In genomic region chr16:38506041-38506634, GRCm38 (mm10) we compare ENCODE assay signal across 8 mouse cellular contexts. TPM values are rescaled to one million over a fixed set of nuclear protein-coding genes. Genes with fewer than 3 reads are reported as not detected.
DNase-seq lines count a peak whose midpoint lies in the region; ATAC-seq and TF ChIP-seq lines count a peak whose summit lies in the region.

No protein-coding gene starts in this region.

- H3K9ac ChIP-seq in embryonic facial prominence, embryonic 11.5 days (replicated peaks; ENCODE audit: low read length): no peak overlapping the region
- no peak overlapping the region for H3K9ac ChIP-seq in heart, embryonic 11.5 days (ENCODE audit: low read depth, low read length)
- no peak overlapping the region for H3K9ac ChIP-seq in kidney, embryonic 15.5 days
- H3K9ac ChIP-seq in limb, embryonic 14.5 days (ENCODE audit: low read depth, low read length, severe bottlenecking): no peak overlapping the region
- H3K9ac ChIP-seq in midbrain, embryonic 16.5 days (ENCODE audit: low read depth, low read length): no peak overlapping the region
- H3K9ac ChIP-seq in stomach, embryonic 15.5 days: no peak overlapping the region

- H3K9me3 ChIP-seq in embryonic facial prominence, embryonic 11.5 days (replicated peaks; ENCODE audit: control insufficient read depth, low read length): no peaks in the 10 kb centered on the region
- no peaks in the 10 kb centered on the region for H3K9me3 ChIP-seq in heart, embryonic 11.5 days (replicated peaks; ENCODE audit: control insufficient read depth, low read length)
- H3K9me3 ChIP-seq in kidney, embryonic 15.5 days (replicated peaks): no peaks in the 10 kb centered on the region
- H3K9me3 ChIP-seq in limb, embryonic 14.5 days (ENCODE audit: control insufficient read depth, low read length): no peaks in the 10 kb centered on the region
- no peaks in the 10 kb centered on the region for H3K9me3 ChIP-seq in midbrain, embryonic 16.5 days (replicated peaks; ENCODE audit: control insufficient read depth, low read length, poor library complexity, severe bottlenecking)
- H3K9me3 ChIP-seq in stomach, embryonic 15.5 days: no peaks in the 10 kb centered on the region

- ATAC-seq in embryonic facial prominence, embryonic 11.5 days (replicated peaks; ENCODE audit: insufficient number of reproducible peaks, low FRiP score, low TSS enrichment, low read depth): peak; percentile 71; the same call in 1 of the 2 replicates
- peak; percentile 67; the same call in 1 of the 2 replicates for ATAC-seq in heart, embryonic 11.5 days (replicated peaks; ENCODE audit: insufficient number of reproducible peaks, low FRiP score, low TSS enrichment)
- ATAC-seq in kidney, embryonic 15.5 days (replicated peaks; ENCODE audit: low FRiP score): peak; percentile 82
- peak; percentile 88 for ATAC-seq in limb, embryonic 14.5 days (ENCODE audit: low FRiP score, low read depth)
- peak; percentile 91 for ATAC-seq in midbrain, embryonic 16.5 days
- ATAC-seq in stomach, embryonic 15.5 days (ENCODE audit: insufficient read depth, low FRiP score, low read depth): peak; percentile 73; the same call in 1 of the 2 replicates

- no peaks in the 10 kb centered on the region for H3K27me3 ChIP-seq in embryonic facial prominence, embryonic 11.5 days (ENCODE audit: control insufficient read depth, insufficient read depth, low read length)
- H3K27me3 ChIP-seq in heart, embryonic 11.5 days (ENCODE audit: control insufficient read depth, insufficient read depth, low read length): no peaks in the 10 kb centered on the region
- no peaks in the 10 kb centered on the region for H3K27me3 ChIP-seq in kidney, embryonic 15.5 days
- H3K27me3 ChIP-seq in limb, embryonic 14.5 days (ENCODE audit: control insufficient read depth, insufficient read depth, low read length): no peaks in the 10 kb centered on the region
- no peaks in the 10 kb centered on the region for H3K27me3 ChIP-seq in midbrain, embryonic 16.5 days (ENCODE audit: control insufficient read depth, insufficient read depth, low read depth, low read length)
- no peaks in the 10 kb centered on the region for H3K27me3 ChIP-seq in stomach, embryonic 15.5 days (replicated peaks)

- H3K27ac ChIP-seq in embryonic facial prominence, embryonic 11.5 days (replicated peaks; ENCODE audit: low read depth, low read length): no peak overlapping the region
- H3K27ac ChIP-seq in heart, embryonic 11.5 days (ENCODE audit: low read depth, low read length): no peak overlapping the region
- H3K27ac ChIP-seq in kidney, embryonic 15.5 days: no peak overlapping the region
- no peak overlapping the region for H3K27ac ChIP-seq in limb, embryonic 14.5 days (replicated peaks; ENCODE audit: low read depth, low read length)
- no peak overlapping the region for H3K27ac ChIP-seq in midbrain, embryonic 16.5 days (ENCODE audit: low read length)
- no peak overlapping the region for H3K27ac ChIP-seq in stomach, embryonic 15.5 days

- peaks cover 2% of the 10 kb centered on the region; the same call in 1 of the 2 replicates for H3K36me3 ChIP-seq in embryonic facial prominence, embryonic 11.5 days (replicated peaks; ENCODE audit: control insufficient read depth, insufficient read depth, low read depth, low read length)
- H3K36me3 ChIP-seq in heart, embryonic 11.5 days (ENCODE audit: control insufficient read depth, insufficient read depth, low read length): peaks cover 22% of the 10 kb centered on the region
- peaks cover 79% of the 10 kb centered on the region for H3K36me3 ChIP-seq in kidney, embryonic 15.5 days
- H3K36me3 ChIP-seq in limb, embryonic 14.5 days (ENCODE audit: control insufficient read depth, insufficient read depth, low read length): peaks cover 44% of the 10 kb centered on the region
- H3K36me3 ChIP-seq in midbrain, embryonic 16.5 days (ENCODE audit: control insufficient read depth, insufficient read depth, low read length): peaks cover 13% of the 10 kb centered on the region
- H3K36me3 ChIP-seq in stomach, embryonic 15.5 days: peaks cover 23% of the 10 kb centered on the region

- no peak overlapping the region for H3K4me3 ChIP-seq in embryonic facial prominence, embryonic 11.5 days (ENCODE audit: low read depth, low read length)
- no peak overlapping the region for H3K4me3 ChIP-seq in heart, embryonic 11.5 days (ENCODE audit: low read depth, low read length)
- H3K4me3 ChIP-seq in kidney, embryonic 15.5 days (replicated peaks): no peak overlapping the region
- no peak overlapping the region for H3K4me3 ChIP-seq in limb, embryonic 14.5 days (replicated peaks; ENCODE audit: low read length)
- no peak overlapping the region for H3K4me3 ChIP-seq in midbrain, embryonic 16.5 days (ENCODE audit: low read depth, low read length)
- no peak overlapping the region for H3K4me3 ChIP-seq in stomach, embryonic 15.5 days (replicated peaks)

- TF ChIP-seq POLR2A in limb, embryonic 14.5 days (IDR thresholded peaks at IDR 0.05; ENCODE audit: borderline replicate concordance, extremely low read depth, insufficient read depth, insufficient read length): no peak

- H3K4me1 ChIP-seq in embryonic facial prominence, embryonic 11.5 days (ENCODE audit: control insufficient read depth, insufficient read depth, low read length): no peaks in the 10 kb centered on the region
- H3K4me1 ChIP-seq in heart, embryonic 11.5 days (ENCODE audit: control insufficient read depth, insufficient read depth, low read length): no peaks in the 10 kb centered on the region
- H3K4me1 ChIP-seq in kidney, embryonic 15.5 days: no peaks in the 10 kb centered on the region
- H3K4me1 ChIP-seq in limb, embryonic 14.5 days (ENCODE audit: control insufficient read depth, insufficient read depth, low read length): no peaks in the 10 kb centered on the region
- no peaks in the 10 kb centered on the region for H3K4me1 ChIP-seq in midbrain, embryonic 16.5 days (ENCODE audit: control insufficient read depth, insufficient read depth, low read length)
- H3K4me1 ChIP-seq in stomach, embryonic 15.5 days: no peaks in the 10 kb centered on the region

- H3K4me2 ChIP-seq in embryonic facial prominence, embryonic 11.5 days (ENCODE audit: low read depth, low read length): no peak overlapping the region
- H3K4me2 ChIP-seq in heart, embryonic 11.5 days: no peak overlapping the region
- no peak overlapping the region for H3K4me2 ChIP-seq in kidney, embryonic 15.5 days
- H3K4me2 ChIP-seq in limb, embryonic 14.5 days (replicated peaks; ENCODE audit: low read depth, low read length, severe bottlenecking): no peak overlapping the region
- no peak overlapping the region for H3K4me2 ChIP-seq in midbrain, embryonic 16.5 days (ENCODE audit: low read length)
- no peak overlapping the region for H3K4me2 ChIP-seq in stomach, embryonic 15.5 days

- peak; percentile 78 for DNase-seq in CD4-positive, CD25-positive, alpha-beta regulatory T cell, adult 2 months (ENCODE audit: low read depth, low spot score)
- peak; percentile 71 for DNase-seq in adrenal gland, postnatal 10 days
- DNase-seq in embryonic facial prominence, embryonic 11.5 days (ENCODE audit: low spot score): peak; percentile 80
- peak; percentile 81 for DNase-seq in limb, embryonic 14.5 days (ENCODE audit: low spot score)

- 71% methylated on average over 4 of the region's 4 CpGs for WGBS in embryonic facial prominence, embryonic 11.5 days
- WGBS in heart, embryonic 11.5 days (ENCODE audit: insufficient replicate concordance): 64% methylated on average over 4 of the region's 4 CpGs
- 68% methylated on average over 4 of the region's 4 CpGs for WGBS in kidney, embryonic 15.5 days
- 78% methylated on average over 4 of the region's 4 CpGs for WGBS in limb, embryonic 14.5 days
- WGBS in midbrain, embryonic 16.5 days: 71% methylated on average over 4 of the region's 4 CpGs
- WGBS in stomach, embryonic 15.5 days: 66% methylated on average over 4 of the region's 4 CpGs

RNA-seq across cellular contexts. Expression of gene Timmdc1, which starts 16.3 kb away (rescaled TPM):
- 10 to 100 TPM; 43.5 to 52.7 TPM for total RNA-seq in adrenal gland, postnatal 10 days (2021)
- polyA plus RNA-seq in embryonic facial prominence, embryonic 11.5 days (2014; fragmentation: Nextera tagmentation; extraction: Ambion mirVana): 21.5 and 23.6 TPM in 2 replicates
- polyA plus RNA-seq in heart, embryonic 11.5 days (2014; fragmentation: Nextera tagmentation; extraction: Ambion mirVana): 33.3 and 33.6 TPM in 2 replicates
- 32.1 and 32.3 TPM in 2 replicates for polyA plus RNA-seq in kidney, embryonic 15.5 days (2015; fragmentation: Nextera tagmentation; extraction: Ambion mirVana)
- polyA plus RNA-seq in limb, embryonic 14.5 days (2012; rRNA removed): 15.5 and 17.0 TPM in 2 replicates
- polyA plus RNA-seq in limb, embryonic 14.5 days (2014; fragmentation: Nextera tagmentation; extraction: Ambion mirVana): 20.9 and 21.2 TPM in 2 replicates
- polyA plus RNA-seq in midbrain, embryonic 16.5 days (2015; fragmentation: Nextera tagmentation; extraction: Ambion mirVana): 33.4 and 34.6 TPM in 2 replicates
- polyA plus RNA-seq in stomach, embryonic 15.5 days (2015; fragmentation: Nextera tagmentation; extraction: Ambion mirVana): 25.3 and 27.3 TPM in 2 replicates

RNA-seq across cellular contexts. Expression of gene Poglut1, which starts 43.9 kb away (rescaled TPM):
- 10 to 100 TPM; 20.4 to 25.6 TPM for total RNA-seq in adrenal gland, postnatal 10 days (2021)
- polyA plus RNA-seq in embryonic facial prominence, embryonic 11.5 days (2014; fragmentation: Nextera tagmentation; extraction: Ambion mirVana): 80.3 and 80.8 TPM in 2 replicates
- polyA plus RNA-seq in heart, embryonic 11.5 days (2014; fragmentation: Nextera tagmentation; extraction: Ambion mirVana): 33.5 and 37.7 TPM in 2 replicates
- polyA plus RNA-seq in kidney, embryonic 15.5 days (2015; fragmentation: Nextera tagmentation; extraction: Ambion mirVana): 58.0 and 60.6 TPM in 2 replicates
- polyA plus RNA-seq in limb, embryonic 14.5 days (2012; rRNA removed): 59.0 and 63.5 TPM in 2 replicates
- polyA plus RNA-seq in limb, embryonic 14.5 days (2014; fragmentation: Nextera tagmentation; extraction: Ambion mirVana): 59.3 and 70.3 TPM in 2 replicates
- polyA plus RNA-seq in midbrain, embryonic 16.5 days (2015; fragmentation: Nextera tagmentation; extraction: Ambion mirVana): 51.4 and 54.8 TPM in 2 replicates
- 41.8 and 44.7 TPM in 2 replicates for polyA plus RNA-seq in stomach, embryonic 15.5 days (2015; fragmentation: Nextera tagmentation; extraction: Ambion mirVana)

RNA-seq across cellular contexts. Expression of gene Cd80, which starts 50.8 kb away (rescaled TPM):
- total RNA-seq in adrenal gland, postnatal 10 days (2021): under 1 TPM; 0.73 to 0.96 TPM
- polyA plus RNA-seq in embryonic facial prominence, embryonic 11.5 days (2014; fragmentation: Nextera tagmentation; extraction: Ambion mirVana): 0.21 and 0.52 TPM in 2 replicates
- polyA plus RNA-seq in heart, embryonic 11.5 days (2014; fragmentation: Nextera tagmentation; extraction: Ambion mirVana): 0.66 and 0.80 TPM in 2 replicates
- polyA plus RNA-seq in kidney, embryonic 15.5 days (2015; fragmentation: Nextera tagmentation; extraction: Ambion mirVana): 0.29 and 0.50 TPM in 2 replicates
- polyA plus RNA-seq in limb, embryonic 14.5 days (2012; rRNA removed): 0.36 and 0.45 TPM in 2 replicates
- polyA plus RNA-seq in limb, embryonic 14.5 days (2014; fragmentation: Nextera tagmentation; extraction: Ambion mirVana): 0.22 and 0.33 TPM in 2 replicates
- 0.46 and 0.61 TPM in 2 replicates for polyA plus RNA-seq in midbrain, embryonic 16.5 days (2015; fragmentation: Nextera tagmentation; extraction: Ambion mirVana)
- polyA plus RNA-seq in stomach, embryonic 15.5 days (2015; fragmentation: Nextera tagmentation; extraction: Ambion mirVana): 0.36 and 0.55 TPM in 2 replicates

RNA-seq across cellular contexts. Expression of gene Tmem39a, which starts 52.4 kb away (rescaled TPM):
- total RNA-seq in adrenal gland, postnatal 10 days (2021): 10 to 100 TPM; 57.2 to 60.1 TPM
- polyA plus RNA-seq in embryonic facial prominence, embryonic 11.5 days (2014; fragmentation: Nextera tagmentation; extraction: Ambion mirVana): 107 and 116 TPM in 2 replicates
- 77.3 and 84.0 TPM in 2 replicates for polyA plus RNA-seq in heart, embryonic 11.5 days (2014; fragmentation: Nextera tagmentation; extraction: Ambion mirVana)
- polyA plus RNA-seq in kidney, embryonic 15.5 days (2015; fragmentation: Nextera tagmentation; extraction: Ambion mirVana): 118 and 125 TPM in 2 replicates
- polyA plus RNA-seq in limb, embryonic 14.5 days (2012; rRNA removed): 309 and 389 TPM in 2 replicates
- 146 and 160 TPM in 2 replicates for polyA plus RNA-seq in limb, embryonic 14.5 days (2014; fragmentation: Nextera tagmentation; extraction: Ambion mirVana)
- polyA plus RNA-seq in midbrain, embryonic 16.5 days (2015; fragmentation: Nextera tagmentation; extraction: Ambion mirVana): 32.0 and 33.8 TPM in 2 replicates
- 90.8 and 103 TPM in 2 replicates for polyA plus RNA-seq in stomach, embryonic 15.5 days (2015; fragmentation: Nextera tagmentation; extraction: Ambion mirVana)

RNA-seq across cellular contexts. Expression of gene Adprh, which starts 53.6 kb away (rescaled TPM):
- 10 to 100 TPM; 37.0 to 40.0 TPM for total RNA-seq in adrenal gland, postnatal 10 days (2021)
- polyA plus RNA-seq in embryonic facial prominence, embryonic 11.5 days (2014; fragmentation: Nextera tagmentation; extraction: Ambion mirVana): 124 and 139 TPM in 2 replicates
- 99.7 and 101 TPM in 2 replicates for polyA plus RNA-seq in heart, embryonic 11.5 days (2014; fragmentation: Nextera tagmentation; extraction: Ambion mirVana)
- 93.2 and 102 TPM in 2 replicates for polyA plus RNA-seq in kidney, embryonic 15.5 days (2015; fragmentation: Nextera tagmentation; extraction: Ambion mirVana)
- 69.5 and 70.1 TPM in 2 replicates for polyA plus RNA-seq in limb, embryonic 14.5 days (2012; rRNA removed)
- polyA plus RNA-seq in limb, embryonic 14.5 days (2014; fragmentation: Nextera tagmentation; extraction: Ambion mirVana): 106 and 114 TPM in 2 replicates
- 160 and 164 TPM in 2 replicates for polyA plus RNA-seq in midbrain, embryonic 16.5 days (2015; fragmentation: Nextera tagmentation; extraction: Ambion mirVana)
- 77.1 and 80.4 TPM in 2 replicates for polyA plus RNA-seq in stomach, embryonic 15.5 days (2015; fragmentation: Nextera tagmentation; extraction: Ambion mirVana)
